Mouse (Mus musculus) liver, postnatal 0 days (tissue): ENCODE measurements around the gene Bdh2.

Source experiments
- CTCF ChIP-seq: sonication (generic); IDR thresholded peaks from 2 replicates; pipeline ENCODE4 v1.5.1; 2016; ENCODE audit warnings: antibody characterized with exemption, low read depth
- EP300 ChIP-seq: IDR thresholded peaks from 2 replicates; pipeline ENCODE4 v1.6.1; 2016; ENCODE audit warnings: antibody characterized with exemption, low read depth, mild to moderate bottlenecking

DNA sequence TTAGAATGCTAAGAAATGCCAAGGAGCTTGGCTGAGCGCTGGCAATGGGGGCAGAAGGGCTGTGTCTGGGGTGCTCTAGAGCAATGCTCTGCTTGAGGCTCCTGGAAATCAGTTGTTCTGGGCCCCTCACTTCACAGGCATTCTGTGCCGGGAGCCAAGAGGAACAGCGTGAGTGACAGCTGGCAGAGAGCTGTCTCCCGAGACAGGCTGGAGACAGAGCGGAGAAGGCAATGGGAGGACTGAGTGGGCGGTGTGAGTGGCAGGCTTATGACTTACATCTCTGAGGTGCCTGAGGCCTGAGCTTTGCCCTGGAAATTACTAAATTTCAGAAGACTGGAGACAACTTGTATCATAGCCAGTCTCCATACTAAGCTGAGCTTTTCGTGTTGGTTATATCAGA, 12.7 kb downstream of the Bdh2 start:
- TF ChIP-seq CTCF (no peak), EP300 (no peak)
